Mouse (Mus musculus) CH12.LX (cell line): ENCODE results near the gene Cacng4. TPM values are rescaled to one million over a fixed set of nuclear protein-coding genes. Genes with fewer than 3 reads are reported as not detected.
A peak's percentile ranks its signal among the peaks of the same experiment; 100 is the strongest.

Source experiments
- DNase-seq: peaks from one replicate; pipeline ENCODE4 v3.0.0-alpha.2; 2013; ENCODE audit errors: extremely low read depth
- H3K27ac ChIP-seq: 2 replicates; pipeline ENCODE4 v1.5.1; 2012; ENCODE audit warnings: low read depth, mild to moderate bottlenecking, control low read depth, moderate library complexity; ENCODE audit not compliant: insufficient read depth
- H3K27me3 ChIP-seq: replicated peaks from 2 replicates; pipeline ENCODE3; 2012; ENCODE audit warnings: inconsistent platforms
- H3K36me3 ChIP-seq, 2 experiments: replicated peaks in 1 of 2; 2 replicates each; pipeline versions ENCODE3 to v1.6.1; 2012; ENCODE audit warnings: inconsistent platforms in 1 of 2, low read length in 1 of 2, mild to moderate bottlenecking in 1 of 2, mixed read lengths in 1 of 2, moderate library complexity in 1 of 2; ENCODE audit not compliant: control insufficient read depth in 1 of 2, insufficient read depth in 1 of 2
- H3K4me1 ChIP-seq, 2 experiments: 2 replicates each; pipeline ENCODE4 v1.6.1; 2012; ENCODE audit warnings: inconsistent platforms in 1 of 2, moderate library complexity in 1 of 2; ENCODE audit not compliant: insufficient read depth in 2 of 2, control insufficient read depth in 1 of 2
- H3K4me2 ChIP-seq: 2 replicates; pipeline ENCODE4 v1.6.1; 2012; ENCODE audit warnings: low read depth, mild to moderate bottlenecking, control low read depth; ENCODE audit not compliant: poor library complexity, insufficient read depth, severe bottlenecking
- H3K4me3 ChIP-seq, 3 experiments: fragments of 150-350 bp in 1 of 3; sonication (generic) in 1 of 3; replicated peaks in 1 of 3; 2 replicates each; pipeline versions ENCODE3 to v1.5.1; 2011 to 2012; ENCODE audit warnings: low read depth in 2 of 3, low read length in 2 of 3, mild to moderate bottlenecking in 2 of 3, moderate library complexity in 2 of 3, control low read depth in 1 of 3, improper control_type of control experiment in 1 of 3, inconsistent platforms in 1 of 3, mixed read lengths in 1 of 3; ENCODE audit not compliant: poor library complexity in 1 of 3
- H3K79me2 ChIP-seq: replicated peaks from 2 replicates; pipeline ENCODE4 v1.6.1; 2012; ENCODE audit warnings: mild to moderate bottlenecking, moderate library complexity; ENCODE audit not compliant: control insufficient read depth, poor library complexity, insufficient read depth, severe bottlenecking; ENCODE audit errors: extremely low read depth
- H3K9ac ChIP-seq: 2 replicates; pipeline ENCODE4 v1.6.1; 2012; ENCODE audit warnings: low read depth, mild to moderate bottlenecking, control low read depth, moderate library complexity; ENCODE audit not compliant: insufficient read depth
- H3K9me3 ChIP-seq: replicated peaks from 2 replicates; pipeline ENCODE3; 2012; ENCODE audit warnings: low read length, inconsistent platforms, mixed read lengths
- BHLHE40 ChIP-seq: IDR thresholded peaks from 2 replicates; pipeline ENCODE4 v1.6.1; 2011; ENCODE audit warnings: mild to moderate bottlenecking, low read depth, low read length, improper control_type of control experiment
- CHD1 ChIP-seq: IDR thresholded peaks from 2 replicates; pipeline ENCODE4 v1.6.1; 2012; ENCODE audit warnings: low read depth, low read length, improper control_type of control experiment, inconsistent platforms
- CHD2 ChIP-seq: IDR thresholded peaks from 2 replicates; pipeline ENCODE4 v1.6.1; 2011; ENCODE audit warnings: low read length, improper control_type of control experiment
- ETS1 ChIP-seq: conservative IDR thresholded peaks from 2 replicates; pipeline ENCODE4 v1.6.1; 2012; ENCODE audit warnings: low read depth, mild to moderate bottlenecking, inconsistent platforms, low read length, improper control_type of control experiment, moderate library complexity
- GABPA ChIP-seq: IDR thresholded peaks from 2 replicates; pipeline ENCODE4 v1.6.1; 2012; ENCODE audit warnings: low read depth, low read length, improper control_type of control experiment, inconsistent platforms; ENCODE audit not compliant: insufficient replicate concordance
- JUN ChIP-seq: IDR thresholded peaks from 2 replicates; pipeline ENCODE4 v1.6.1; 2011; ENCODE audit warnings: low read depth, mild to moderate bottlenecking, low read length, improper control_type of control experiment, moderate library complexity; ENCODE audit not compliant: insufficient read depth
- JUND ChIP-seq: conservative IDR thresholded peaks from 2 replicates; pipeline ENCODE4 v1.6.1; 2011; ENCODE audit warnings: low read depth, low read length, improper control_type of control experiment
- KAT2A ChIP-seq: IDR thresholded peaks from 2 replicates; pipeline ENCODE4 v1.6.1; 2012; ENCODE audit warnings: low read length, improper control_type of control experiment, inconsistent platforms; ENCODE audit not compliant: insufficient replicate concordance
- MAFK ChIP-seq: IDR thresholded peaks from 2 replicates; pipeline ENCODE4 v1.6.1; 2011; ENCODE audit warnings: low read length, improper control_type of control experiment; ENCODE audit not compliant: insufficient replicate concordance
- MXI1 ChIP-seq: IDR thresholded peaks from 2 replicates; pipeline ENCODE4 v1.6.1; 2011; ENCODE audit warnings: mild to moderate bottlenecking, low read depth, low read length, improper control_type of control experiment
- NELFE ChIP-seq: IDR thresholded peaks from 2 replicates; pipeline ENCODE4 v1.6.1; 2011; ENCODE audit warnings: low read depth, low read length, improper control_type of control experiment
- POLR2A ChIP-seq: IDR thresholded peaks from 2 replicates; pipeline ENCODE4 v1.6.1; 2011; ENCODE audit warnings: low read depth, mild to moderate bottlenecking, improper control_type of control experiment, low read length
- RAD21 ChIP-seq: IDR thresholded peaks from 2 replicates; pipeline ENCODE4 v1.6.1; 2011; ENCODE audit warnings: low read depth, mild to moderate bottlenecking, low read length, improper control_type of control experiment, moderate library complexity
- RCOR1 ChIP-seq: conservative IDR thresholded peaks from 2 replicates; pipeline ENCODE4 v1.6.1; 2012; ENCODE audit warnings: low read depth, mild to moderate bottlenecking, inconsistent platforms, low read length, improper control_type of control experiment
- SIN3A ChIP-seq: IDR thresholded peaks from 2 replicates; pipeline ENCODE4 v1.6.1; 2012; ENCODE audit warnings: low read length, improper control_type of control experiment, inconsistent platforms
- TBP ChIP-seq: conservative IDR thresholded peaks from 2 replicates; pipeline ENCODE4 v1.6.1; 2011; ENCODE audit warnings: low read depth, low read length, improper control_type of control experiment
- USF1 ChIP-seq: IDR thresholded peaks from 2 replicates; pipeline ENCODE4 v1.6.1; 2014; ENCODE audit warnings: low read depth, mild to moderate bottlenecking, inconsistent platforms, low read length, improper control_type of control experiment
- USF2 ChIP-seq: conservative IDR thresholded peaks from 2 replicates; pipeline ENCODE4 v1.6.1; 2011; ENCODE audit warnings: low read depth, low read length, improper control_type of control experiment
- ZC3H11A ChIP-seq: IDR thresholded peaks from 2 replicates; pipeline ENCODE4 v1.6.1; 2012; ENCODE audit warnings: low read depth, mild to moderate bottlenecking, inconsistent platforms, low read length, improper control_type of control experiment
- ZMIZ1 ChIP-seq: IDR thresholded peaks from 2 replicates; pipeline ENCODE4 v1.6.1; 2012; ENCODE audit warnings: low read depth, mild to moderate bottlenecking, inconsistent platforms, low read length, improper control_type of control experiment
- ZNF384 ChIP-seq: IDR thresholded peaks from 2 replicates; pipeline ENCODE4 v1.6.1; 2012; ENCODE audit warnings: low read depth, low read length, improper control_type of control experiment, inconsistent platforms
- dilution Hi-C: fragments of 300-500 bp; cut with MboI; formaldehyde crosslinking; loops from 2 replicates; pipeline ENCODE4 v1.14.3; 2020; ENCODE audit warnings: low sequenced_read_pairs; ENCODE audit not compliant: extremely low pct_unique_long_range_greater_than_20kb, extremely low pct_ligation_motif_present
- in situ Hi-C: fragments of 300-500 bp; cut with MboI; formaldehyde crosslinking; loops from 3 replicates; pipeline ENCODE4 v1.14.3; 2019; ENCODE audit warnings: low sequenced_read_pairs, low pct_ligation_motif_present, low pct_unique_long_range_greater_than_20kb, mixed read lengths
- polyA plus RNA-seq: library from polyadenylated mRNA; unstranded; fragments of >175 nt; gene quantifications from 2 replicates; pipeline ENCODE4 v1.2.1, GENCODE M21; 2012; ENCODE audit warnings: low read depth; ENCODE audit not compliant: insufficient read length
- total RNA-seq, 2 experiments: library from RNA; depleted of rRNA; stranded (reverse); fragments of 300-350 nt in 1 of 2; fragments of >200 nt in 1 of 2; gene quantifications; 2 replicates each; pipeline ENCODE4 v1.2.3; 2012 to 2014

The Cacng4 gene
- total and polyA plus RNA-seq, 3 experiments, result not detected

- in situ Hi-C loops, result no loop called here
- Histone ChIP-seq H3K36me3 (no peaks in the 10 kb centered on the region), H3K4me1 (no peaks in the 10 kb centered on the region), H3K4me3 (no peak overlapping the region), H3K9me3 (no peaks in the 10 kb centered on the region), H3K79me2 (no peaks in the 10 kb centered on the region), H3K27ac (no peak overlapping the region), H3K27me3 (peaks cover 40% of the 10 kb centered on the region), H3K9ac (no peak overlapping the region), H3K4me2 (no peak overlapping the region)
- DNase-seq, result peak; percentile 23
- no peak for TF ChIP-seq MAFK
- no peak for TF ChIP-seq ZMIZ1
- TF ChIP-seq ZNF384, result no peak
- no peak for TF ChIP-seq ZC3H11A
- TF ChIP-seq KAT2A, result no peak
- no peak for TF ChIP-seq USF1
- TF ChIP-seq MXI1, result no peak
- TF ChIP-seq NELFE, result no peak
- no peak for TF ChIP-seq CHD1
- TF ChIP-seq RAD21, result no peak
- dilution Hi-C loops, result no loop called here
Observed at GRCm38 (mm10) chr11:107817196-107817595, 22.8 kb upstream of the Cacng4 start.

GRCm38 (mm10) chr11:107812941-107813648, 18.7 kb upstream of the Cacng4 start:
- no peak for TF ChIP-seq GABPA
- no peak for TF ChIP-seq ZNF384
- no peak for TF ChIP-seq RCOR1
- TF ChIP-seq KAT2A, result no peak
- TF ChIP-seq ETS1, result no peak
- TF ChIP-seq USF2, result no peak
- TF ChIP-seq TBP, result no peak
- no peak for TF ChIP-seq SIN3A
- no peak for TF ChIP-seq BHLHE40
- TF ChIP-seq ZMIZ1, result no peak
- TF ChIP-seq MAFK, result no peak
- no peak for TF ChIP-seq JUN
- TF ChIP-seq MXI1, result no peak
- no peak for TF ChIP-seq JUND
- no peak for TF ChIP-seq RAD21
- TF ChIP-seq POLR2A, result no peak
- no peak for TF ChIP-seq USF1
- no peak for TF ChIP-seq CHD2
- TF ChIP-seq, all 38 proteins: peak for 0
- in situ Hi-C loops, result no loop called here
- Histone ChIP-seq H3K36me3 (no peaks in the 10 kb centered on the region), H3K79me2 (no peaks in the 10 kb centered on the region), H3K27ac (no peak overlapping the region), H3K9ac (no peak overlapping the region), H3K4me3 (no peak overlapping the region), H3K9me3 (peaks cover 3% of the 10 kb centered on the region), H3K27me3 (peaks cover 53% of the 10 kb centered on the region), H3K4me2 (no peak overlapping the region), H3K4me1 (no peaks in the 10 kb centered on the region)
- dilution Hi-C loops, result no loop called here
- DNase-seq, result no peak
